In genomic region chr1:66817865-66818315, GRCm38 (mm10) we compare ENCODE assay signal across 8 mouse cellular contexts. TPM values are rescaled to one million over a fixed set of nuclear protein-coding genes. Genes with fewer than 3 reads are reported as not detected.
DNase-seq lines count a peak whose midpoint lies in the region; ATAC-seq and TF ChIP-seq lines count a peak whose summit lies in the region.

No protein-coding gene starts in this region.

- WGBS in lung, embryonic 14.5 days, result under 1% methylated on average over 20 of the region's 20 CpGs
- under 1% methylated on average over 20 of the region's 20 CpGs for WGBS in bone marrow, adult 2 months
- under 1% methylated on average over 20 of the region's 20 CpGs for WGBS in forebrain, embryonic 16.5 days
- under 1% methylated on average over 20 of the region's 20 CpGs for WGBS in liver, postnatal 0 days (ENCODE audit: insufficient replicate concordance)

- H3K36me3 ChIP-seq in lung, embryonic 14.5 days (ENCODE audit: insufficient read depth), result no peaks in the 10 kb centered on the region
- H3K36me3 ChIP-seq in forebrain, embryonic 16.5 days (ENCODE audit: control insufficient read depth, insufficient read depth), result no peaks in the 10 kb centered on the region
- no peaks in the 10 kb centered on the region for H3K36me3 ChIP-seq in liver, postnatal 0 days (replicated peaks; ENCODE audit: insufficient read depth, low read length)

- no peak for DNase-seq in lung, embryonic 14.5 days
- no peak for DNase-seq in lung, postnatal 14 days
- no peak for DNase-seq in liver, postnatal 0 days
- DNase-seq in adrenal gland, postnatal 14 days, result no peak
- no peak for DNase-seq in layer of hippocampus, adult 9-11 months
- DNase-seq in urinary bladder, postnatal 36 days (ENCODE audit: low spot score in 2 of 2), result no peak

- no peaks in the 10 kb centered on the region for H3K27me3 ChIP-seq in lung, embryonic 14.5 days (ENCODE audit: insufficient read depth, low read length)
- no peaks in the 10 kb centered on the region for H3K27me3 ChIP-seq in forebrain, embryonic 16.5 days (replicated peaks; ENCODE audit: control insufficient read depth, insufficient read depth, low read length)
- no peaks in the 10 kb centered on the region for H3K27me3 ChIP-seq in liver, postnatal 0 days (ENCODE audit: insufficient read depth, low read length)

- peak overlapping the region; percentile 88 for H3K9ac ChIP-seq in lung, embryonic 14.5 days
- peak overlapping the region; percentile 98 for H3K9ac ChIP-seq in forebrain, embryonic 16.5 days (replicated peaks; ENCODE audit: low read depth, low read length)
- H3K9ac ChIP-seq in liver, postnatal 0 days (replicated peaks), result peak overlapping the region; percentile 85

- H3K4me1 ChIP-seq in lung, embryonic 14.5 days (ENCODE audit: insufficient read depth), result peaks cover 7% of the 10 kb centered on the region; the same call in 1 of the 2 replicates
- peaks cover 3% of the 10 kb centered on the region for H3K4me1 ChIP-seq in bone marrow, adult 2 months (ENCODE audit: control insufficient read depth, insufficient read depth, low read length)
- H3K4me1 ChIP-seq in forebrain, embryonic 16.5 days (replicated peaks; ENCODE audit: control insufficient read depth, insufficient read depth, low read length), result peaks cover 20% of the 10 kb centered on the region
- H3K4me1 ChIP-seq in liver, postnatal 0 days (ENCODE audit: insufficient read depth), result peaks cover 21% of the 10 kb centered on the region

- H3K4me2 ChIP-seq in lung, embryonic 14.5 days, result peak overlapping the region; percentile 85
- peak overlapping the region; percentile 98 for H3K4me2 ChIP-seq in forebrain, embryonic 16.5 days (ENCODE audit: low read length)
- peak overlapping the region; percentile 96 for H3K4me2 ChIP-seq in liver, postnatal 0 days (ENCODE audit: low read depth, low read length)

- peak overlapping the region; percentile 97 for H3K27ac ChIP-seq in lung, embryonic 14.5 days (ENCODE audit: low read depth)
- peak overlapping the region; percentile 91 for H3K27ac ChIP-seq in bone marrow, adult 2 months (ENCODE audit: control insufficient read depth, insufficient read depth, low read depth, low read length, poor library complexity)
- peak overlapping the region; percentile 93 for H3K27ac ChIP-seq in forebrain, embryonic 16.5 days (ENCODE audit: low read length)
- peak overlapping the region; percentile 96 for H3K27ac ChIP-seq in liver, postnatal 0 days (ENCODE audit: low read depth)

- no peak for TF ChIP-seq POLR2A in bone marrow, adult 2 months (IDR thresholded peaks at IDR 0.05; ENCODE audit: borderline replicate concordance, control insufficient read depth, low read depth, low read length)

- TF ChIP-seq CTCF in lung, embryonic 14.5 days (IDR thresholded peaks at IDR 0.05; ENCODE audit: low read depth), result no peak
- TF ChIP-seq CTCF in bone marrow, adult 2 months (IDR thresholded peaks at IDR 0.05; ENCODE audit: control insufficient read depth, insufficient read depth, low read length), result no peak
- no peak for TF ChIP-seq CTCF in liver, postnatal 0 days (IDR thresholded peaks at IDR 0.05; ENCODE audit: low read depth)

- peak overlapping the region; percentile 67 for H3K4me3 ChIP-seq in lung, embryonic 14.5 days (ENCODE audit: low read depth, low read length)
- H3K4me3 ChIP-seq in bone marrow, adult 2 months (replicated peaks; ENCODE audit: control insufficient read depth, low read depth, low read length), result peak overlapping the region; percentile 60
- H3K4me3 ChIP-seq in forebrain, embryonic 16.5 days (replicated peaks; ENCODE audit: low read length), result peak overlapping the region; percentile 86
- H3K4me3 ChIP-seq in liver, postnatal 0 days (ENCODE audit: low read depth, low read length), result peak overlapping the region; percentile 77

- TF ChIP-seq EP300 in liver, postnatal 0 days (IDR thresholded peaks at IDR 0.05; ENCODE audit: low read depth), result no peak

- peak; percentile 47; the same call in 1 of the 2 replicates for ATAC-seq in lung, embryonic 14.5 days (ENCODE audit: insufficient read depth)
- ATAC-seq in forebrain, embryonic 16.5 days, result peak; percentile 41
- ATAC-seq in liver, postnatal 0 days, result peak; percentile 40

- H3K9me3 ChIP-seq in lung, embryonic 14.5 days (ENCODE audit: low read depth, low read length), result no peaks in the 10 kb centered on the region
- H3K9me3 ChIP-seq in forebrain, embryonic 16.5 days (ENCODE audit: control insufficient read depth, low read length), result no peaks in the 10 kb centered on the region
- no peaks in the 10 kb centered on the region for H3K9me3 ChIP-seq in liver, postnatal 0 days (ENCODE audit: low read length)

RNA-seq across cellular contexts. Expression of gene Kansl1l, which starts 0.5 kb away (rescaled TPM):
- polyA plus RNA-seq in lung, embryonic 14.5 days (2014; fragmentation: Nextera tagmentation; extraction: Ambion mirVana), result 21.9 and 22.3 TPM in 2 replicates
- 3.6 and 5.0 TPM in 2 replicates for polyA plus RNA-seq in bone marrow, adult 2 months (2011; ENCODE audit: insufficient read depth, insufficient read length, low replicate concordance, missing spikeins)
- polyA plus RNA-seq in forebrain, embryonic 16.5 days (2015; fragmentation: Nextera tagmentation; extraction: Ambion mirVana), result 15.0 and 15.5 TPM in 2 replicates
- 4.5 and 4.8 TPM in 2 replicates for polyA plus RNA-seq in liver, postnatal 0 days (2015; fragmentation: Nextera tagmentation; extraction: Ambion mirVana)
- total RNA-seq in adrenal gland, postnatal 14 days (2021), result 21.1 and 21.9 TPM in 2 replicates

RNA-seq across cellular contexts. Expression of gene Acadl, which starts 45.2 kb away (rescaled TPM):
- polyA plus RNA-seq in lung, embryonic 14.5 days (2014; fragmentation: Nextera tagmentation; extraction: Ambion mirVana), result 128 and 140 TPM in 2 replicates
- polyA plus RNA-seq in bone marrow, adult 2 months (2011; ENCODE audit: insufficient read depth, insufficient read length, low replicate concordance, missing spikeins), result 36.3 and 42.7 TPM in 2 replicates
- polyA plus RNA-seq in forebrain, embryonic 16.5 days (2015; fragmentation: Nextera tagmentation; extraction: Ambion mirVana), result 33.0 and 38.8 TPM in 2 replicates
- 380 and 392 TPM in 2 replicates for polyA plus RNA-seq in liver, postnatal 0 days (2015; fragmentation: Nextera tagmentation; extraction: Ambion mirVana)
- 1,251 and 1,324 TPM in 2 replicates for total RNA-seq in adrenal gland, postnatal 14 days (2021)
